Mouse (Mus musculus) adrenal gland, postnatal 10 days (tissue): ENCODE results near the gene Angptl2. TPM values are rescaled to one million over a fixed set of nuclear protein-coding genes. Genes with fewer than 3 reads are reported as not detected.
A peak's percentile ranks its signal among the peaks of the same experiment; 100 is the strongest.

Experiments used
- DNase-seq: peaks from one replicate; pipeline ENCODE4 v3.0.0; 2021; ENCODE audit warnings: mixed read lengths
- long read RNA-seq, 2 experiments: library from polyadenylated mRNA; stranded (forward); transcript quantifications; one replicate each; pipeline ENCODE4 v2.0.0; 2021
- total RNA-seq, 2 experiments: library from RNA; stranded (reverse); gene quantifications; 2 replicates each; pipeline ENCODE4 v1.2.3; 2021

Angptl2 gene
- 10 to 100 TPM; 51.9 to 66.1 TPM for total RNA-seq
- long read RNA-seq, experiment 1, transcript Angptl2-201 (5 exons, 3,339 nt): major isoform, 32 of 42 reads
- long read RNA-seq, experiment 1, partial matches to known transcripts: 4 of 42 reads
- long read RNA-seq, experiment 1, other reads (novel, unspliced or antisense): 6 of 42 reads
- long read RNA-seq, experiment 2, transcript Angptl2-201 (5 exons, 3,339 nt): major isoform, 44 of 51 reads
- long read RNA-seq, experiment 2, partial matches to known transcripts: 0 of 51 reads
- long read RNA-seq, experiment 2, other reads (novel, unspliced or antisense): 7 of 51 reads

- DNase-seq: peak; percentile 91
Measured at GRCm38 (mm10) chr2:33215700-33216509, at the start of gene Angptl2. TSS of gene Angptl2 (plus strand) at chr2:33216069.

- DNase-seq: no peak
Measured at GRCm38 (mm10) chr2:33167060-33167459, 48.8 kb upstream of the Angptl2 start.

GRCm38 (mm10) chr2:33169445-33169844 is 46.4 kb upstream of the Angptl2 start:
- DNase-seq: no peak

GRCm38 (mm10) chr2:33170777-33171565 is 44.9 kb upstream of the Angptl2 start:
- DNase-seq: no peak

GRCm38 (mm10) chr2:33173126-33173525 is 42.7 kb upstream of the Angptl2 start:
- no peak for DNase-seq

GRCm38 (mm10) chr2:33173686-33174085 is 42.2 kb upstream of the Angptl2 start:
- DNase-seq: no peak

GRCm38 (mm10) chr2:33176516-33176915 is 39.4 kb upstream of the Angptl2 start:
- DNase-seq: no peak

- no peak for DNase-seq
Measured at GRCm38 (mm10) chr2:33176921-33177320, 38.9 kb upstream of the Angptl2 start.

- peak; percentile 31 for DNase-seq
Measured at GRCm38 (mm10) chr2:33177443-33178242, 38.2 kb upstream of the Angptl2 start.

GRCm38 (mm10) chr2:33178243-33178932 is 37.5 kb upstream of the Angptl2 start:
- no peak for DNase-seq

- no peak for DNase-seq
Measured at GRCm38 (mm10) chr2:33179171-33179929, 36.5 kb upstream of the Angptl2 start.

GRCm38 (mm10) chr2:33179930-33180630 is 35.8 kb upstream of the Angptl2 start:
- no peak for DNase-seq

- no peak for DNase-seq
Measured at GRCm38 (mm10) chr2:33183321-33183720, 32.5 kb upstream of the Angptl2 start.

- DNase-seq: peak; percentile 59
Measured at GRCm38 (mm10) chr2:33184641-33185040, 31.2 kb upstream of the Angptl2 start.

- peak; percentile 75 for DNase-seq
Measured at GRCm38 (mm10) chr2:33185258-33185657, 30.6 kb upstream of the Angptl2 start.

- DNase-seq: peak; percentile 54
Measured at GRCm38 (mm10) chr2:33186505-33186904, 29.4 kb upstream of the Angptl2 start.

GRCm38 (mm10) chr2:33187874-33188273 is 28.0 kb upstream of the Angptl2 start:
- DNase-seq: no peak

GRCm38 (mm10) chr2:33188925-33189670 is 26.8 kb upstream of the Angptl2 start:
- no peak for DNase-seq

GRCm38 (mm10) chr2:33189976-33190375 is 25.9 kb upstream of the Angptl2 start:
- no peak for DNase-seq
